Mouse (Mus musculus) ovary, postnatal 10 days (tissue): ENCODE results near the gene Arsg.

Experiments
- DNase-seq: peaks from one replicate; pipeline ENCODE4 v3.0.0; 2022; ENCODE audit warnings: low spot score

Gene Arsg

GRCm38 (mm10) chr11:109473171-109474085 lies at the start of gene Arsg, which contains the start of gene Slc16a6:
Arsg (plus strand) TSS chr11:109473374.
Slc16a6 (minus strand) TSS chr11:109473598.
- peak; percentile 68 for DNase-seq

GRCm38 (mm10) chr11:109425392-109426271 lies 47.5 kb upstream of the Arsg start, which contains the start of gene Amz2:
Amz2 (plus strand) TSS chr11:109425946.
- DNase-seq = peak; percentile 90

- DNase-seq = no peak
Measured at GRCm38 (mm10) chr11:109426272-109426586, 46.9 kb upstream of the Arsg start.

GRCm38 (mm10) chr11:109427353-109427752 lies 45.8 kb upstream of the Arsg start:
- DNase-seq = no peak

GRCm38 (mm10) chr11:109434233-109434798 lies 38.9 kb upstream of the Arsg start:
- DNase-seq = no peak

GRCm38 (mm10) chr11:109436889-109437288 lies 36.3 kb upstream of the Arsg start:
- DNase-seq = no peak

GRCm38 (mm10) chr11:109439209-109439608 lies 34.0 kb upstream of the Arsg start:
- no peak for DNase-seq

GRCm38 (mm10) chr11:109439829-109440340 lies 33.3 kb upstream of the Arsg start:
- peak; percentile 35 for DNase-seq

- no peak for DNase-seq
Measured at GRCm38 (mm10) chr11:109440641-109441040, 32.5 kb upstream of the Arsg start.

GRCm38 (mm10) chr11:109441119-109441518 lies 32.1 kb upstream of the Arsg start:
- DNase-seq = no peak

- no peak for DNase-seq
Measured at GRCm38 (mm10) chr11:109442166-109442730, 30.9 kb upstream of the Arsg start.

- DNase-seq = no peak
Measured at GRCm38 (mm10) chr11:109443468-109444263, 29.5 kb upstream of the Arsg start.

GRCm38 (mm10) chr11:109444600-109444999 lies 28.6 kb upstream of the Arsg start:
- DNase-seq = no peak

- no peak for DNase-seq
Measured at GRCm38 (mm10) chr11:109445438-109446035, 27.6 kb upstream of the Arsg start.

GRCm38 (mm10) chr11:109451169-109451568 lies 22.0 kb upstream of the Arsg start:
- DNase-seq = no peak

GRCm38 (mm10) chr11:109456261-109456660 lies 16.9 kb upstream of the Arsg start:
- DNase-seq = no peak

- DNase-seq = no peak
Measured at GRCm38 (mm10) chr11:109458165-109458564, 15.0 kb upstream of the Arsg start.

GRCm38 (mm10) chr11:109460586-109460985 lies 12.6 kb upstream of the Arsg start:
- no peak for DNase-seq

GRCm38 (mm10) chr11:109465068-109465467 lies 8.1 kb upstream of the Arsg start:
- DNase-seq = no peak

GRCm38 (mm10) chr11:109466987-109467386 lies 6.2 kb upstream of the Arsg start:
- no peak for DNase-seq

GRCm38 (mm10) chr11:109468133-109468532 lies 5.0 kb upstream of the Arsg start:
- DNase-seq = no peak
